Mouse (Mus musculus) kidney, postnatal 0 days (tissue): ENCODE measurements at regions not wholly inside any gene's neighbourhood (a gene's known extent, or its start where the extent isn't known, plus 50 kb on each side); places are given as distances from the start of the nearest gene placed in this dataset.

Source experiments
- ATAC-seq: fragments of 200-750 bp; cut with Nextera tagmentation; replicated peaks from 2 replicates; pipeline ENCODE4 v1.8.0; 2017; ENCODE audit warnings: low read depth, moderate number of reproducible peaks, moderate TSS enrichment, moderate library complexity; ENCODE audit not compliant: low FRiP score
- DNase-seq: peaks from one replicate; pipeline ENCODE4 v3.0.0-alpha.2; 2016; ENCODE audit warnings: low spot score
- H3K27ac ChIP-seq: fragments of 300-500 bp; sonication (generic); 2 replicates; pipeline ENCODE4 v1.5.1; 2014; ENCODE audit warnings: mild to moderate bottlenecking
- H3K27me3 ChIP-seq: fragments of 300-500 bp; sonication (generic); 2 replicates; pipeline ENCODE4 v1.6.1; 2014; ENCODE audit warnings: low read length, mixed read lengths; ENCODE audit not compliant: insufficient read depth
- H3K36me3 ChIP-seq: fragments of 300-500 bp; sonication (generic); 2 replicates; pipeline ENCODE4 v1.6.1; 2014; ENCODE audit warnings: low read length, mixed read lengths; ENCODE audit not compliant: insufficient read depth
- H3K4me1 ChIP-seq: fragments of 300-500 bp; sonication (generic); replicated peaks from 2 replicates; pipeline ENCODE4 v1.6.1; 2014; ENCODE audit warnings: antibody characterized with exemption, low read length, mixed read lengths; ENCODE audit not compliant: insufficient read depth
- H3K4me2 ChIP-seq: fragments of 300-500 bp; sonication (generic); 2 replicates; pipeline ENCODE4 v1.6.1; 2014; ENCODE audit warnings: mild to moderate bottlenecking, low read length, moderate library complexity, mixed read lengths
- H3K4me3 ChIP-seq: fragments of 300-500 bp; sonication (generic); replicated peaks from 2 replicates; pipeline ENCODE4 v1.5.1; 2014; ENCODE audit warnings: low read depth, low read length
- H3K9ac ChIP-seq: fragments of 300-500 bp; sonication (generic); 2 replicates; pipeline ENCODE4 v1.6.1; 2014; ENCODE audit warnings: low read depth, low read length
- H3K9me3 ChIP-seq: fragments of 300-500 bp; sonication (generic); replicated peaks from 2 replicates; pipeline ENCODE4 v1.6.1; 2016; ENCODE audit warnings: low read length, inconsistent platforms, mixed read lengths
- CTCF ChIP-seq: IDR thresholded peaks from 2 replicates; pipeline ENCODE4 v1.5.1; 2016; ENCODE audit warnings: antibody characterized with exemption, low read depth, mild to moderate bottlenecking, moderate library complexity
- WGBS: fragments of 180-500 bp; shearing (Covaris S2); extraction: QIAGEN DNeasy Blood & Tissue Kit; methylation state at CpG from one replicate; pipeline ENCODE4 v1.1.7; 2014; 5-methylcytosine and 5-hydroxymethylcytosine counted together

DNA sequence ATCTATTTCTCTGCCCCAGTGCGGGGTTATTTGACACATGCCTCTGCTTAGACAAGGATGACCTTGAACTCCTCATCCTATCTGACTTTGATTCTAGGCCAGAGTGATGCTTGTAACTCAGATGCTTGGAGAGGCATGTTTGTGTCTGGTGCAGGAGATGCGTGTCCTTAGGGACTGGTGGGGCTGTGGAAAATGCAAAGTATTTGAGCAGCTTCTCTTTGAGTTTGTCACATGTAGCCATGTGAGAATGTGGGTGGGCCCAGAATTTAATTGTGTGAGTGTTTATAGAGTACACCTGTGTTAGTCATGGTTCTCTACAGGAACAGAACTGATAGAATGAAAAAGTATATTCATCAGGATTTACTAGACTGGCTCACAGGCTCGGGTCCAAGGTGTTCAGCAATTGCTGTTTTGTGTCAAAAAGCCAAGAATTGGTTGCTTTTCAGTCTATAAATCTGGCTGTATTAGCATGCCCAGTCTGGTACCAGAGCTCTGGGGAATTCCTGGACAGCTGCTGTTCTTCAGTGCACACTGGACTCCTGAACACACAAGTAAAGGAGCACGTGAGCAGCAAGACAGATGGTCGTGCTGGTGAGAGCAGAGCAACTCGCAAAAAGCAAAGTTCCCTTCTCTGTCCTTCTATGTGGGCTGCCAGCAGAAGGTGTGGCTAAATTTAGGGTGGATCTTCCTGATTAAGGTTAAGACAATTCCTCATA lies 54.5 kb upstream of the Ube2e1 start:
- no peaks in the 10 kb centered on the region for H3K9me3 ChIP-seq
- TF ChIP-seq CTCF: no peak
- ATAC-seq: no peak
- no peak overlapping the region for H3K4me3 ChIP-seq
- no peaks in the 10 kb centered on the region for H3K36me3 ChIP-seq
- H3K4me1 ChIP-seq: no peaks in the 10 kb centered on the region
- WGBS: 63% methylated on average over 6 of the region's 6 CpGs
- H3K4me2 ChIP-seq: no peak overlapping the region
- no peak overlapping the region for H3K27ac ChIP-seq
- no peaks in the 10 kb centered on the region for H3K27me3 ChIP-seq
- DNase-seq: no peak
- no peak overlapping the region for H3K9ac ChIP-seq
